Mouse (Mus musculus) stomach, embryonic 14.5 days (tissue): ENCODE measurements around the gene Tm4sf4. TPM values are rescaled to one million over a fixed set of nuclear protein-coding genes. Genes with fewer than 3 reads are reported as not detected.

Experiments
- ATAC-seq: fragments of 200-750 bp; cut with Nextera tagmentation; 2 replicates; pipeline ENCODE4 v1.8.0; 2017; ENCODE audit warnings: low read depth, moderate TSS enrichment; ENCODE audit not compliant: insufficient number of reproducible peaks, insufficient read depth, low FRiP score
- H3K27ac ChIP-seq: fragments of 300-500 bp; sonication (generic); 2 replicates; pipeline ENCODE4 v1.5.1; 2014; ENCODE audit warnings: mild to moderate bottlenecking, low read length, moderate library complexity, mixed read lengths
- H3K27me3 ChIP-seq: fragments of 300-500 bp; sonication (generic); 2 replicates; pipeline ENCODE4 v1.6.1; 2014; ENCODE audit warnings: low read length, control low read depth, mixed read lengths; ENCODE audit not compliant: control insufficient read depth, insufficient read depth
- H3K36me3 ChIP-seq: fragments of 300-500 bp; sonication (generic); 2 replicates; pipeline ENCODE4 v1.6.1; 2014; ENCODE audit warnings: mild to moderate bottlenecking, control low read depth, low read length, moderate library complexity, mixed read lengths; ENCODE audit not compliant: control insufficient read depth, insufficient read depth
- H3K4me1 ChIP-seq: fragments of 300-500 bp; sonication (generic); 2 replicates; pipeline ENCODE4 v1.6.1; 2014; ENCODE audit warnings: low read length, control low read depth, mixed read lengths; ENCODE audit not compliant: control insufficient read depth, insufficient read depth
- H3K4me2 ChIP-seq: fragments of 300-500 bp; sonication (generic); replicated peaks from 2 replicates; pipeline ENCODE4 v1.6.1; 2014; ENCODE audit warnings: low read depth, low read length, control low read depth
- H3K4me3 ChIP-seq: fragments of 300-500 bp; sonication (generic); 2 replicates; pipeline ENCODE4 v1.5.1; 2014; ENCODE audit warnings: low read depth, low read length, control low read depth
- H3K9ac ChIP-seq: fragments of 300-500 bp; sonication (generic); replicated peaks from 2 replicates; pipeline ENCODE4 v1.6.1; 2014; ENCODE audit warnings: low read depth, mild to moderate bottlenecking, control low read depth, low read length, moderate library complexity, mixed read lengths
- H3K9me3 ChIP-seq: fragments of 300-500 bp; sonication (generic); 2 replicates; pipeline ENCODE4 v1.6.1; 2016; ENCODE audit warnings: low read depth, low read length, control low read depth; ENCODE audit not compliant: control insufficient read depth
- WGBS: fragments of 180-500 bp; shearing (Covaris S2); extraction: QIAGEN DNeasy Blood & Tissue Kit; methylation state at CpG from one replicate; pipeline ENCODE4 v1.1.7; 2014; 5-methylcytosine and 5-hydroxymethylcytosine counted together
- polyA plus RNA-seq: library from polyadenylated mRNA; unstranded; fragments of >200 nt; fragmentation: Nextera tagmentation; extraction: Ambion mirVana; gene quantifications from 2 replicates; pipeline ENCODE4 v1.2.1, GENCODE M21; 2014

Gene Tm4sf4
- polyA plus RNA-seq = 2.2 and 4.2 TPM in 2 replicates

DNA sequence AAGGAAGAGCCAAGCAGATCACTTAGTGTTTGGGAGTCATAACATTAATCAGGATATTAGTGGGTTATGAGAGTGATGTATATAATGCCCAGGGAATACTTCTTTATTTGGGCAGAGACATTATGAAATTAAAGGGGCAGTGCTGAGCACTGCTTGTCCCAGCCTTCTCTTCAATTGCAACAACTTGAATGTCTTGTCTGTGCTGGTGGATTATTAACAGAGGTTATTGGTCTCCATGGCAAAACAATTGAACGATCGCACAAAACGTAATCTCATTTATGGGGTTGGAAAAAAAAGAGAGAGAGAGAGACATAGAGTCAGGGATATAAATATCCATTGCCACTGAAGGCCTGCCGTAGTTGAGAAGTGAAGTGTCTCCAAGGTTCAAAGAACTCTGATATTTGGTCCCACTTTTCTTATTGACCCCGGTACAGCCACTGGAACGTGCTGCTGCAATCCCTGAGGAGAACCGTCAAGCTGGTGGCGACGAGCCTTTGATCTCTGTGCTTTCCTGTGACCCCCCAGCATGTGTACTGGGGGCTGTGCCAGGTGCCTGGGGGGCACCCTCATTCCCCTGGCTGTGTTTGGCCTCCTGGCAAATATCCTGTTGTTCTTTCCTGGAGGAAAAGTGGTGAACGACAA lies at the start of gene Tm4sf4:
Tm4sf4 (plus strand) TSS at position 226 of the 642 bp plus-strand sequence.
- Histone ChIP-seq H3K9me3 (no peaks in the 10 kb centered on the region), H3K4me3 (no peak within 1 kb of the TSS), H3K4me2 (no peak within 1 kb of the TSS), H3K9ac (no peak within 1 kb of the TSS), H3K27me3 (no peaks in the 10 kb centered on the region), H3K27ac (no peak within 1 kb of the TSS), H3K36me3 (no peaks in the 10 kb centered on the region), H3K4me1 (0 out of 2 replicates have a peak, but pooled peaks cover 4% of the 10 kb centered on the region)
- no peak for ATAC-seq
- WGBS = 59% methylated on average over 10 of the region's 10 CpGs

DNA sequence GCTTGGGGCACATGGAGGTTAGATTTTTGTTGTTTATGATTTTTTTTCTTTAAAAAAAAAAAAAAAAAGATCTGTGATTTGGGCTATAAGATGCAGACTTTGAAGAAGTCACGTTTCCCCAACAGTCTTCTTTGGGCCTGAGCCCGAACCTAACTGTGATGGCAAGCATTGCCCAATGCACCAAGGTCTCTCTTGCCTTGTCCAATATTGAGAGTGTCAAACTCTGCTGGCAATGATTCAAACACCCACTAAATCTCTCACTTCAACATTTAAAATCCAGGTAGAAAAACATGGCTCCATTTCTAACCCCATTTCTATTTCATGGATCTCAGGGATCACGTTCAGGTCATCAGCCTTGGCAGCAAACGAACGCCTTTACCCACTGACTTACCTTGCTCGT lies 38.7 kb upstream of the Tm4sf4 start:
- WGBS = 80% methylated on average over 6 of the region's 6 CpGs
- no peak overlapping the region for H3K27ac ChIP-seq
- no peak overlapping the region for H3K4me3 ChIP-seq
- H3K36me3 ChIP-seq = no peaks in the 10 kb centered on the region
- H3K4me2 ChIP-seq = no peak overlapping the region
- H3K9me3 ChIP-seq = no peaks in the 10 kb centered on the region
- H3K27me3 ChIP-seq = no peaks in the 10 kb centered on the region
- H3K4me1 ChIP-seq = no peaks in the 10 kb centered on the region
- ATAC-seq = no peak
- no peak overlapping the region for H3K9ac ChIP-seq

DNA sequence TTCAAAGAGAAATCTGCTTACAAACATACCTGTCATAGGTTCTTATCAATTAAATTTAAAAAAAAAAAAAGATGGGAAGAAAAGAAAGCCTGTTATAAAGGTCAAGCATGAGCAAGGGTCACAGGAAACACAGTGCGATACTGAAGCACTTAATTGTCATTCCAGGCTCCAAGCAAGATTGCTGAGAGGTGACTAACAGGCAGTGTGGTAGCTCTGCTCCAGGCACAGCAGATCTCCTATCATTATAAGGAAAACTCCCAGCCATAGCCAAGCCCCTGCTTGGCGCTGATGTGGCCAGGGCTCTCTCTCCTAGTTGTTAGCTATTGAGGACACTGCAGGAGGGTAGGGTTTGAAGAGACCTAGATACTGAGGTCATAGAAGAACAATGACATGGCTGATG lies 38.2 kb upstream of the Tm4sf4 start:
- H3K36me3 ChIP-seq = no peaks in the 10 kb centered on the region
- no peak overlapping the region for H3K4me3 ChIP-seq
- 67% methylated on average over 2 of the region's 2 CpGs for WGBS
- H3K27ac ChIP-seq = no peak overlapping the region
- no peak overlapping the region for H3K4me2 ChIP-seq
- no peaks in the 10 kb centered on the region for H3K9me3 ChIP-seq
- H3K27me3 ChIP-seq = no peaks in the 10 kb centered on the region
- no peaks in the 10 kb centered on the region for H3K4me1 ChIP-seq
- no peak overlapping the region for H3K9ac ChIP-seq
- no peak for ATAC-seq

DNA sequence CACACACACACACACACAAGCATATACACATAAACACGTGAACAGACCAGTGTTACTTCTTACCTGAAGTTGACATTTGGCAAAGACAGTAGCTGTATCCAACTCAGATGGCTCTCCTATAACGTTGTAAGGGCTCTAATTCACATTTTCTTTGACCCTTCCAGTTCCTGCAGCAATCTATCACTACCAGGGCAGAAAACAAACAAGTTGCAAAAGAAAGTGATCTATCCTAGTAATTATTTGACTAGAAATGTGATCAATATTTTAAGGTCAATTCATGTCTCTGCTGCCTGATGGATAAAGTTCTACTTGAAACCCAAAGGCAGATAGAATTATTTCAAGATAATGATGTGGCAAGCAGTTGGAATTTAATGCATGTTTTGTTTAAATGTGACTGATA lies 37.5 kb upstream of the Tm4sf4 start:
- no peak for ATAC-seq
- Histone ChIP-seq H3K27ac (no peak overlapping the region), H3K4me1 (no peaks in the 10 kb centered on the region), H3K9me3 (no peaks in the 10 kb centered on the region), H3K27me3 (no peaks in the 10 kb centered on the region), H3K4me3 (no peak overlapping the region), H3K36me3 (no peaks in the 10 kb centered on the region), H3K4me2 (no peak overlapping the region), H3K9ac (no peak overlapping the region)
- 49% methylated on average over 2 of the region's 2 CpGs for WGBS

DNA sequence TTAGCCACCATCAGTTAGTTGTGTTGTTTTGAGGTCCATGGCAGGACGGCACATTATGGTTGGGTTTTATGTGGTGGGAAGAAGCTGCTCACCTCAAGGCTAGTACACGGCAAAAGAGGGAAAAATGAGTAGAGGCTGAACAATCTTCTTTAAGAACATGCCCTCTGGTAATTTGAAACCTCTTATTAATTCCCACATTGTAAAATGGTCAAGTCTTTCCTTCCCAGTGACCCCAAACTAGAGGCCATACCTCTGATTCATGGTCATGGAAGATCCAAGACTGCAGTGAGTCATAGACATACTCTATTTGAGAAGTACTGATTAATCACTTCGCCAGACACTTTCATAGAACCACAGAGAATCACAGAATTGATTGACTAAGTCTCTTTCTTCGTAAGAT lies 13.6 kb upstream of the Tm4sf4 start:
- no peaks in the 10 kb centered on the region for H3K4me1 ChIP-seq

DNA sequence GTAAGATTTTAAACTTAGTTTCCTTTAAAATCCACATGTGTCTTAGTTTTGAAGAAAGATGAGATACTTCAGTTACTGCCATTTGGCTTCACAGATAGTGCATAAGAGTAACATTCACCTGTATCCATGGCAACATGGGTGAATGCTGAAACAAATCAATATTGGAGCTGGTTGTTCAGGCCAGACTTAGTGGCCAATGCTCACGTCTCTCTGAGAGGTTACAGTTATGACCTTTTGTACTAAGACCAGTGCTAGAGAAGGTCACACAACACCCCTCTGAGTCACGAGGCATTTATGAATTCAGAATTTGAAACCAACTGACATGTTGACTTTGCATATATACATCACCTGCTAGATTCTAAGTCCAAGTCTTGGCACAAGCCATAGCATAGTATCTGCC lies 4.9 kb upstream of the Tm4sf4 start:
- no peak for ATAC-seq
- Histone ChIP-seq H3K4me1 (no peaks in the 10 kb centered on the region), H3K9me3 (no peaks in the 10 kb centered on the region), H3K27me3 (no peaks in the 10 kb centered on the region), H3K4me3 (no peak overlapping the region), H3K4me2 (no peak overlapping the region), H3K9ac (no peak overlapping the region), H3K27ac (no peak overlapping the region), H3K36me3 (no peaks in the 10 kb centered on the region)
- WGBS = 60% methylated on average over 2 of the region's 2 CpGs

More for the DNA sequence above, 13.6 kb upstream of the Tm4sf4 start:
- H3K27me3 ChIP-seq = no peaks in the 10 kb centered on the region
- no peaks in the 10 kb centered on the region for H3K9me3 ChIP-seq
- H3K36me3 ChIP-seq = no peaks in the 10 kb centered on the region
- H3K9ac ChIP-seq = no peak overlapping the region
- ATAC-seq = no peak
- no peak overlapping the region for H3K4me3 ChIP-seq
- no peak overlapping the region for H3K27ac ChIP-seq
- no peak overlapping the region for H3K4me2 ChIP-seq
- WGBS = 86% methylated on average over 4 of the region's 4 CpGs

DNA sequence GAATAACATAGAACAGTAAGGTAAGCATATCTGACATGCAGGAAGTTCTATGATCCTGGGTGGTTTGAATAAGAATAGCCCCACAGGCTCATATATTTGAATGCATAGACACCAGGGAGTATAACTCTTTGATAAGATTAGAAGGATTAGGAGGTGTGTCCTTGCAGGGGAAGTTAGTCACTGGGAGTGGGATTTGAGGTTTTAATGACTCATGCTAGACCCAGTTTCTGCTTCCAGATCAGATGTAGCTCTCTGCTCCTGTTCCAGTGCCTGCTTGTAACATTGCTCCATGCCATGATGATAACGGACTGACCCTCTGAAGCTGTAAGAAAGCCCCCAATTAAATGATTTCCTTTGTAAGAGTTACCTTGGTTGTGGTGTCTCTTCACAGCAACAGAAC lies 4.5 kb upstream of the Tm4sf4 start:
- Histone ChIP-seq H3K9ac (no peak overlapping the region), H3K9me3 (no peaks in the 10 kb centered on the region), H3K4me1 (no peaks in the 10 kb centered on the region), H3K4me3 (no peak overlapping the region), H3K27ac (no peak overlapping the region), H3K27me3 (no peaks in the 10 kb centered on the region), H3K36me3 (no peaks in the 10 kb centered on the region), H3K4me2 (no peak overlapping the region)
- no peak for ATAC-seq
- WGBS = 85% methylated on average over 1 of the region's 1 CpGs

DNA sequence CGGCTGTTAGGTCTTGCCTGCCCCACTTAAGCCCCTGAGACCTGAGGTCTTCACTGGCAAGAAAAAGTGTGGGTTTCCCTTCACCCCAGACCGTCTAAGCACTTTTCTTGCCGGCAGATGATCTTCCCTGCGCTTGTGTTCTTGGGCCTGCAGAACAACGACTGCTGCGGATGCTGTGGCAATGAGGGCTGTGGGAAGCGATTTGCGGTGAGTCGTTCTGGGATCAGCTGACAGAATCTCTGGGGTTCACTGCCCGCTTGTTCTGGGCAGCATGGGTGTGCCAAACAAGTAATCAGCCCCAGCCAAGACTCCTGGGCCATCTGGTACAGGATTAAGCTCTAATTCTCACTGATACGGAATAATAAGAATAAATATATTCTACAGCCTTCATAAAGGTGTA lies 1.2 kb downstream of the Tm4sf4 start:
- ATAC-seq = no peak
- WGBS = 86% methylated on average over 11 of the region's 11 CpGs

More for the DNA sequence above, 1.2 kb downstream of the Tm4sf4 start:
- Histone ChIP-seq H3K27ac (no peak overlapping the region), H3K27me3 (no peaks in the 10 kb centered on the region), H3K4me1 (0 out of 2 replicates have a peak, but pooled peaks cover 4% of the 10 kb centered on the region), H3K36me3 (no peaks in the 10 kb centered on the region), H3K4me2 (no peak overlapping the region), H3K9me3 (no peaks in the 10 kb centered on the region), H3K9ac (no peak overlapping the region), H3K4me3 (no peak overlapping the region)
